Mouse (Mus musculus) bone marrow macrophage, adult 2 months (primary cell): ENCODE data around the gene Ccdc96.

Experiments
- CTCF ChIP-seq: IDR thresholded peaks from 2 replicates; pipeline ENCODE4 v1.5.1; 2012; ENCODE audit warnings: low read depth, mild to moderate bottlenecking, low read length, moderate library complexity
- POLR2A ChIP-seq: IDR thresholded peaks from 2 replicates; pipeline ENCODE4 v1.6.1; 2012; ENCODE audit warnings: mild to moderate bottlenecking, low read depth, low read length, borderline replicate concordance

- TF ChIP-seq CTCF (no peak), POLR2A (no peak)
Observed at GRCm38 (mm10) chr5:36481114-36481513, 3.3 kb upstream of the Ccdc96 start.
